Mouse (Mus musculus) ES-E14 (cell line): ENCODE data around the gene Fndc1.

ENCODE experiments used
- HCFC1 ChIP-seq: IDR thresholded peaks from 2 replicates; pipeline ENCODE4 v1.6.1; 2012; ENCODE audit warnings: low read length, inconsistent platforms, borderline replicate concordance; ENCODE audit not compliant: insufficient read depth
- MAFK ChIP-seq: IDR thresholded peaks from 2 replicates; pipeline ENCODE4 v1.6.1; 2014; ENCODE audit warnings: mild to moderate bottlenecking, low read depth, low read length, inconsistent platforms; ENCODE audit not compliant: insufficient read depth
- ZNF384 ChIP-seq: IDR thresholded peaks from 2 replicates; pipeline ENCODE4 v1.6.1; 2012; ENCODE audit warnings: low read depth, low read length, inconsistent platforms

DNA sequence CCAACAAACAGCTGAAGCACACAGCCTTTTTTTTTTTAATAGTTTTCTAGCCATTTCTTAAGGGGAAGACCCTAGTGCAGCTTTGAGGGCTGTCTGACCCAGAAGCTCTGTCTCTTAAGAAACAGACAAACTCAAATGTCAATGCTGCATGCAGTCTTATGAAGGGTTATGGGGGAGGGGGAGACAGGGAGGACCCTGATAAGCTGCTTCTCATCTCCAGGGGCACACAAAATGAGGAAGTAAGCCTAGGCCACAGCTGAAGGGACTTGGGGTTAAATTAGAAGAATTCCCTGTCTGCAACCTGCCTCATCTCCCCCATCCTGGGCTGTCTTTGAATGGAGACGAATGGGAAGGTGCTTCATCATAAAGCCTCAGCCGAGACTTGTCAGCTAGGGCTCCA, 19.1 kb downstream of the Fndc1 start:
- TF ChIP-seq HCFC1: no peak
- no peak for TF ChIP-seq ZNF384
- TF ChIP-seq MAFK: no peak
